Mouse (Mus musculus) myocyte (in vitro differentiated cells): ENCODE results near the gene Zfp933.
"Not testable (repeated sequence)": the region's sequence is repeated elsewhere in the genome, so short reads cannot be mapped to it uniquely, and the experiment has no call there.

ENCODE experiments used
- CEBPB ChIP-seq: IDR thresholded peaks from 2 replicates; pipeline ENCODE4 v1.6.1; 2011; ENCODE audit warnings: mild to moderate bottlenecking, moderate library complexity; ENCODE audit not compliant: poor library complexity, insufficient read depth, severe bottlenecking
- E2F4 ChIP-seq: IDR thresholded peaks from one replicate; pipeline ENCODE4 v1.6.1; 2011; ENCODE audit warnings: mild to moderate bottlenecking, control low read depth, moderate library complexity; ENCODE audit not compliant: insufficient read depth
- MAX ChIP-seq: IDR thresholded peaks from one replicate; pipeline ENCODE4 v1.6.1; 2011; ENCODE audit warnings: low read depth, mild to moderate bottlenecking, control low read depth
- MYOD1 ChIP-seq, 3 experiments: IDR thresholded peaks; one replicate each; pipeline ENCODE4 v1.6.1; 2011; ENCODE audit warnings: control low read depth in 2 of 3, low read depth in 2 of 3, mild to moderate bottlenecking in 2 of 3, moderate library complexity in 1 of 3; ENCODE audit not compliant: insufficient read length in 2 of 3, control insufficient read depth in 1 of 3
- MYOG ChIP-seq, 3 experiments: IDR thresholded peaks; one replicate each; pipeline ENCODE4 v1.6.1; 2011; ENCODE audit warnings: control low read depth in 2 of 3, low read depth in 2 of 3, mild to moderate bottlenecking in 2 of 3; ENCODE audit not compliant: insufficient read length in 2 of 3, control insufficient read depth in 1 of 3, insufficient read depth in 1 of 3
- POLR2A ChIP-seq: IDR thresholded peaks from one replicate; pipeline ENCODE4 v1.6.1; 2011; ENCODE audit warnings: low read depth, mild to moderate bottlenecking, control low read depth, moderate library complexity; ENCODE audit not compliant: insufficient read length
- TCF12 ChIP-seq: IDR thresholded peaks from one replicate; pipeline ENCODE4 v1.6.1; 2011; ENCODE audit warnings: mild to moderate bottlenecking, control low read depth; ENCODE audit not compliant: poor library complexity, insufficient read depth, severe bottlenecking
- USF1 ChIP-seq: IDR thresholded peaks from one replicate; pipeline ENCODE4 v1.6.1; 2011; ENCODE audit warnings: low read depth, mild to moderate bottlenecking, control low read depth, moderate library complexity

GRCm38 (mm10) chr4:147808483-147808882 lies 39.7 kb downstream of the Zfp933 start:
- not testable (repeated sequence) for TF ChIP-seq POLR2A; CEBPB; E2F4; USF1; MYOG (IDR thresholded peaks at IDR 0.05; ENCODE audit: control insufficient read depth in 1 of 3, insufficient read depth in 1 of 3, insufficient read length in 2 of 3, low read depth in 2 of 3); TCF12; MYOD1 (IDR thresholded peaks at IDR 0.05; ENCODE audit: control insufficient read depth in 1 of 3, insufficient read length in 2 of 3, low read depth in 2 of 3); MAX
